8 mouse cellular contexts compared by ENCODE assay signal in genomic region chr9:57541312-57541711, GRCm38 (mm10). TPM values are rescaled to one million over a fixed set of nuclear protein-coding genes. Genes with fewer than 3 reads are reported as not detected.
DNase-seq lines count a peak whose midpoint lies in the region; ATAC-seq and TF ChIP-seq lines count a peak whose summit lies in the region.

No protein-coding gene starts in this region.

- H3K27ac ChIP-seq in hindbrain, embryonic 10.5 days: no peak overlapping the region
- no peak overlapping the region for H3K27ac ChIP-seq in hindbrain, embryonic 13.5 days
- no peak overlapping the region for H3K27ac ChIP-seq in stomach, postnatal 0 days (replicated peaks)

- no peak overlapping the region for H3K9ac ChIP-seq in hindbrain, embryonic 13.5 days
- H3K9ac ChIP-seq in stomach, postnatal 0 days (ENCODE audit: low read length): no peak overlapping the region

- no peaks in the 10 kb centered on the region for H3K9me3 ChIP-seq in hindbrain, embryonic 10.5 days
- no peaks in the 10 kb centered on the region for H3K9me3 ChIP-seq in hindbrain, embryonic 13.5 days
- no peaks in the 10 kb centered on the region for H3K9me3 ChIP-seq in stomach, postnatal 0 days (ENCODE audit: control insufficient read depth, low read length)

- H3K4me3 ChIP-seq in hindbrain, embryonic 10.5 days: no peak overlapping the region
- H3K4me3 ChIP-seq in hindbrain, embryonic 13.5 days: no peak overlapping the region
- no peak overlapping the region for H3K4me3 ChIP-seq in stomach, postnatal 0 days (ENCODE audit: low read depth, low read length)

- H3K4me2 ChIP-seq in hindbrain, embryonic 13.5 days: no peak overlapping the region
- H3K4me2 ChIP-seq in stomach, postnatal 0 days (replicated peaks; ENCODE audit: low read depth): no peak overlapping the region

- ATAC-seq in hindbrain, embryonic 13.5 days (ENCODE audit: low FRiP score): no peak
- ATAC-seq in stomach, postnatal 0 days (ENCODE audit: low FRiP score, low TSS enrichment): no peak
- ATAC-seq in activated CD4-positive, CD25-positive, alpha-beta regulatory T cell, adult 4 months: no peak

- WGBS in hindbrain, embryonic 10.5 days: 26% methylated on average over 1 of the region's 1 CpGs
- WGBS in hindbrain, embryonic 13.5 days: 8% methylated on average over 1 of the region's 1 CpGs
- WGBS in stomach, postnatal 0 days: 3% methylated on average over 1 of the region's 1 CpGs

- TF ChIP-seq CTCF in stomach, postnatal 0 days (IDR thresholded peaks at IDR 0.05; ENCODE audit: low read depth): peak; percentile 83

- peaks cover 28% of the 10 kb centered on the region for H3K4me1 ChIP-seq in hindbrain, embryonic 10.5 days (replicated peaks)
- peaks cover 25% of the 10 kb centered on the region for H3K4me1 ChIP-seq in hindbrain, embryonic 13.5 days (replicated peaks)
- no peaks in the 10 kb centered on the region; the same call in 1 of the 2 replicates for H3K4me1 ChIP-seq in stomach, postnatal 0 days (replicated peaks; ENCODE audit: control insufficient read depth, insufficient read depth)

- H3K36me3 ChIP-seq in hindbrain, embryonic 10.5 days: peaks cover 75% of the 10 kb centered on the region
- H3K36me3 ChIP-seq in hindbrain, embryonic 13.5 days: peaks cover 68% of the 10 kb centered on the region
- peaks cover 8% of the 10 kb centered on the region; the same call in 1 of the 2 replicates for H3K36me3 ChIP-seq in stomach, postnatal 0 days (ENCODE audit: control insufficient read depth, insufficient read depth, low read length)

- DNase-seq in hindbrain, embryonic 10.5 days (ENCODE audit: low spot score): peak; percentile 39
- peak; percentile 52 for DNase-seq in thymus, postnatal 0 days (ENCODE audit: low spot score)
- DNase-seq in thymus, postnatal 25 days: no peak
- DNase-seq in cerebellum, postnatal 10 days: peak; percentile 78 to 84
- peak; percentile 72 for DNase-seq in kidney, postnatal 10 days
- no peak for DNase-seq in stomach, postnatal 0 days (ENCODE audit: low spot score)

- TF ChIP-seq EP300 in stomach, postnatal 0 days (optimal IDR thresholded peaks at IDR 0.05): no peak

- H3K27me3 ChIP-seq in hindbrain, embryonic 10.5 days (ENCODE audit: insufficient read depth, poor library complexity, severe bottlenecking): no peaks in the 10 kb centered on the region
- no peaks in the 10 kb centered on the region for H3K27me3 ChIP-seq in hindbrain, embryonic 13.5 days
- no peaks in the 10 kb centered on the region for H3K27me3 ChIP-seq in stomach, postnatal 0 days (ENCODE audit: control insufficient read depth, insufficient read depth, low read length)

RNA-seq across cellular contexts. Expression of gene Fam219b, which starts 4.0 kb away (rescaled TPM):
- polyA plus RNA-seq in hindbrain, embryonic 10.5 days (2016; fragmentation: Nextera tagmentation; extraction: Ambion mirVana): 16.1 and 16.3 TPM in 2 replicates
- polyA plus RNA-seq in hindbrain, embryonic 13.5 days (2015; fragmentation: Nextera tagmentation; extraction: Ambion mirVana): 21.6 and 22.4 TPM in 2 replicates
- 15.5 and 17.7 TPM in 2 replicates for polyA plus RNA-seq in thymus, postnatal 0 days (2015; fragmentation: Nextera tagmentation; extraction: Ambion mirVana)
- 12.4 and 13.0 TPM in 2 replicates for polyA plus RNA-seq in stomach, postnatal 0 days (2015; fragmentation: Nextera tagmentation; extraction: Ambion mirVana)
- polyA plus RNA-seq in activated CD4-positive, CD25-positive, alpha-beta regulatory T cell, adult 4 months (2017; shearing (Covaris generic)): 10 to 100 TPM; 21.7 to 33.7 TPM

RNA-seq across cellular contexts. Expression of gene Mpi, which starts 11.3 kb away (rescaled TPM):
- 61.7 and 74.1 TPM in 2 replicates for polyA plus RNA-seq in hindbrain, embryonic 10.5 days (2016; fragmentation: Nextera tagmentation; extraction: Ambion mirVana)
- polyA plus RNA-seq in hindbrain, embryonic 13.5 days (2015; fragmentation: Nextera tagmentation; extraction: Ambion mirVana): 67.9 and 75.2 TPM in 2 replicates
- polyA plus RNA-seq in thymus, postnatal 0 days (2015; fragmentation: Nextera tagmentation; extraction: Ambion mirVana): 20.9 and 21.6 TPM in 2 replicates
- polyA plus RNA-seq in stomach, postnatal 0 days (2015; fragmentation: Nextera tagmentation; extraction: Ambion mirVana): 24.6 and 26.1 TPM in 2 replicates
- polyA plus RNA-seq in activated CD4-positive, CD25-positive, alpha-beta regulatory T cell, adult 4 months (2017; shearing (Covaris generic)): 10 to 100 TPM in 1 of 2 experiments, 1 to 10 TPM in 1; 7.8 to 14.8 TPM

RNA-seq across cellular contexts. Expression of gene Scamp2, which starts 19.4 kb away (rescaled TPM):
- polyA plus RNA-seq in hindbrain, embryonic 10.5 days (2016; fragmentation: Nextera tagmentation; extraction: Ambion mirVana): 50.7 and 59.7 TPM in 2 replicates
- polyA plus RNA-seq in hindbrain, embryonic 13.5 days (2015; fragmentation: Nextera tagmentation; extraction: Ambion mirVana): 56.9 and 58.8 TPM in 2 replicates
- 58.4 and 65.2 TPM in 2 replicates for polyA plus RNA-seq in thymus, postnatal 0 days (2015; fragmentation: Nextera tagmentation; extraction: Ambion mirVana)
- 102 and 104 TPM in 2 replicates for polyA plus RNA-seq in stomach, postnatal 0 days (2015; fragmentation: Nextera tagmentation; extraction: Ambion mirVana)
- 10 to 100 TPM; 68.7 to 92.7 TPM for polyA plus RNA-seq in activated CD4-positive, CD25-positive, alpha-beta regulatory T cell, adult 4 months (2017; shearing (Covaris generic))

RNA-seq across cellular contexts. Expression of gene Cox5a, which starts 20.2 kb away (rescaled TPM):
- 712 and 781 TPM in 2 replicates for polyA plus RNA-seq in hindbrain, embryonic 10.5 days (2016; fragmentation: Nextera tagmentation; extraction: Ambion mirVana)
- 875 and 879 TPM in 2 replicates for polyA plus RNA-seq in hindbrain, embryonic 13.5 days (2015; fragmentation: Nextera tagmentation; extraction: Ambion mirVana)
- 862 and 907 TPM in 2 replicates for polyA plus RNA-seq in thymus, postnatal 0 days (2015; fragmentation: Nextera tagmentation; extraction: Ambion mirVana)
- 991 and 1,062 TPM in 2 replicates for polyA plus RNA-seq in stomach, postnatal 0 days (2015; fragmentation: Nextera tagmentation; extraction: Ambion mirVana)
- polyA plus RNA-seq in activated CD4-positive, CD25-positive, alpha-beta regulatory T cell, adult 4 months (2017; shearing (Covaris generic)): 100 to 1,000 TPM; 315 to 368 TPM

RNA-seq across cellular contexts. Expression of gene Rpp25, which starts 37.5 kb away (rescaled TPM):
- polyA plus RNA-seq in hindbrain, embryonic 10.5 days (2016; fragmentation: Nextera tagmentation; extraction: Ambion mirVana): 2.5 and 9.7 TPM in 2 replicates
- 15.6 and 16.2 TPM in 2 replicates for polyA plus RNA-seq in hindbrain, embryonic 13.5 days (2015; fragmentation: Nextera tagmentation; extraction: Ambion mirVana)
- 0.60 and 0.85 TPM in 2 replicates for polyA plus RNA-seq in thymus, postnatal 0 days (2015; fragmentation: Nextera tagmentation; extraction: Ambion mirVana)
- polyA plus RNA-seq in stomach, postnatal 0 days (2015; fragmentation: Nextera tagmentation; extraction: Ambion mirVana): 24.3 and 26.5 TPM in 2 replicates
- polyA plus RNA-seq in activated CD4-positive, CD25-positive, alpha-beta regulatory T cell, adult 4 months (2017; shearing (Covaris generic)): not detected

Comparison
In these comparisons a context has a peak if more than half of its experiments do, and no peak if none do; other contexts are left out.
1. DNase-seq: peak in hindbrain, embryonic 10.5 days (single experiment), thymus, postnatal 0 days (single experiment), cerebellum, postnatal 10 days (2 of 2) and kidney, postnatal 10 days (single experiment); none in thymus, postnatal 25 days (single experiment) and stomach, postnatal 0 days (single experiment).